Mouse (Mus musculus) gastrocnemius, postnatal 14 days (tissue): ENCODE results near the gene Gm20671. TPM values are rescaled to one million over a fixed set of nuclear protein-coding genes. Genes with fewer than 3 reads are reported as not detected.
"Not testable (repeated sequence)": the region's sequence is repeated elsewhere in the genome, so short reads cannot be mapped to it uniquely, and the experiment has no call there.

ENCODE experiments used
- DNase-seq: peaks from one replicate; pipeline ENCODE4 v3.0.0; 2021; ENCODE audit warnings: mixed read lengths
- intact Hi-C: fragments of 180-260 bp; cut with DNase I; formaldehyde crosslinking; loops from one replicate; pipeline ENCODE4 v1.15.1; 2025; ENCODE audit warnings: low total_unique reads
- long read RNA-seq, 2 experiments: library from polyadenylated mRNA; stranded (forward); transcript quantifications; one replicate each; pipeline ENCODE4 v2.0.0; 2021
- total RNA-seq, 2 experiments: library from RNA; stranded (reverse); gene quantifications; 2 replicates each; pipeline ENCODE4 v1.2.3; 2021

Gm20671 gene
- total RNA-seq: not detected
- long read RNA-seq, experiment 1: 0 reads
- long read RNA-seq, experiment 2, partial matches to known transcripts: 0 of 1 reads
- long read RNA-seq, experiment 2, other reads (novel, unspliced or antisense): 1 of 1 reads

- DNase-seq: no peak
- intact Hi-C loops: no loop called here
Observed at GRCm38 (mm10) chr5:32827009-32827408, at the start of gene Gm20671. TSS of gene Gm20671 (minus strand) at chr5:32827109.

- no peak for DNase-seq
- intact Hi-C loops: no loop called here
Observed at GRCm38 (mm10) chr5:32872346-32872745, 45.4 kb upstream of the Gm20671 start.

- intact Hi-C loops: no loop called here
- no peak for DNase-seq
Observed at GRCm38 (mm10) chr5:32869389-32870024, 42.6 kb upstream of the Gm20671 start.

- intact Hi-C loops: no loop called here
- peak; percentile 95 for DNase-seq
Observed at GRCm38 (mm10) chr5:32863253-32864228, 36.6 kb upstream of the Gm20671 start, which contains the start of gene Depdc5. TSS of gene Depdc5 (plus strand) at chr5:32863701.

GRCm38 (mm10) chr5:32862469-32863132 lies 35.7 kb upstream of the Gm20671 start:
- DNase-seq: no peak
- intact Hi-C loops: no loop called here

- DNase-seq: no peak
- intact Hi-C loops: no loop called here
Observed at GRCm38 (mm10) chr5:32861082-32861481, 34.2 kb upstream of the Gm20671 start.

- DNase-seq: peak; percentile 30
- intact Hi-C loops: loop anchor here (10.0 kb wide), 1 partner anchor 73 kb away; the partner anchor contains the start of gene Pisd
Observed at GRCm38 (mm10) chr5:32857781-32858220, 30.9 kb upstream of the Gm20671 start.

GRCm38 (mm10) chr5:32855274-32855673 lies 28.4 kb upstream of the Gm20671 start:
- DNase-seq: not testable (repeated sequence)
- intact Hi-C loops: loop anchor here (10.0 kb wide), 1 partner anchor 70 kb away; the partner anchor contains the start of gene Pisd

GRCm38 (mm10) chr5:32854818-32855217 lies 27.9 kb upstream of the Gm20671 start:
- intact Hi-C loops: loop anchor here (10.0 kb wide), 1 partner anchor 70 kb away; the partner anchor contains the start of gene Pisd
- no peak for DNase-seq

- peak; percentile 98 for DNase-seq
- intact Hi-C loops: loop anchor here (10.0 kb wide), 1 partner anchor 69 kb away; the partner anchor contains the start of gene Pisd
Observed at GRCm38 (mm10) chr5:32853731-32854507, 27.0 kb upstream of the Gm20671 start, which contains the start of gene Prr14l. TSS of gene Prr14l (minus strand) at chr5:32854256.

GRCm38 (mm10) chr5:32852026-32852425 lies 25.1 kb upstream of the Gm20671 start:
- DNase-seq: no peak
- intact Hi-C loops: loop anchor here (10.0 kb wide), 1 partner anchor 67 kb away; the partner anchor contains the start of gene Pisd

GRCm38 (mm10) chr5:32849580-32849979 lies 22.7 kb upstream of the Gm20671 start:
- intact Hi-C loops, DNase-seq: not testable (repeated sequence)

GRCm38 (mm10) chr5:32849178-32849577 lies 22.3 kb upstream of the Gm20671 start:
- intact Hi-C loops: no loop called here
- no peak for DNase-seq

- intact Hi-C loops: no loop called here
- DNase-seq: no peak
Observed at GRCm38 (mm10) chr5:32840029-32840428, 13.1 kb upstream of the Gm20671 start.

- DNase-seq: no peak
- intact Hi-C loops: no loop called here
Observed at GRCm38 (mm10) chr5:32836976-32837375, 10.1 kb upstream of the Gm20671 start.

GRCm38 (mm10) chr5:32834497-32834896 lies 7.6 kb upstream of the Gm20671 start:
- DNase-seq: no peak
- intact Hi-C loops: no loop called here

GRCm38 (mm10) chr5:32830054-32830453 lies 3.1 kb upstream of the Gm20671 start:
- no peak for DNase-seq
- intact Hi-C loops: no loop called here

- intact Hi-C loops, DNase-seq: not testable (repeated sequence)
Observed at GRCm38 (mm10) chr5:32828766-32829165, 1.9 kb upstream of the Gm20671 start.
